Mouse (Mus musculus) urinary bladder, postnatal 25 days (tissue): ENCODE results near the gene Trim13.
A peak's percentile ranks its signal among the peaks of the same experiment; 100 is the strongest.

Experiments
- DNase-seq: peaks from one replicate; pipeline ENCODE4 v3.0.0; 2022; ENCODE audit warnings: low spot score

Trim13 gene

DNA sequence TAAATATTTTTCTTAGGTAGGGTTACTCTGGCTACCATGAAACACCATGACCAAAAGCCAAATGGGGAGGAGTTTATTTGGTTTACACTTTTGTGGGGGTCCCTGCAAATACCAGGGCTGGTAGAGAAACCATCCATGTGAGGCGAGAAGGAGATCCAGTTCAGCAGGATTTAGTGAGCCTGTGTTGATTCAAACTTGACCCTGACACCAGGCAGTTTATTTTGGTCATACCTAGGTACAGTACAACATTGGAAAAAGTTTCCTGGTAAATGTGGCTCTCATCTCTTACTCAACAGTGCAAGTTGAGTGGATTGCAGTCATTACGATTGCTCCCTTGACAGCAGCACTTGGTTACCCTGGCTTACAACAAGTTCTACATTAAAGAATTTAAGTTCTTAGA, 15.3 kb downstream of the Trim13 start:
- DNase-seq = no peak

DNA sequence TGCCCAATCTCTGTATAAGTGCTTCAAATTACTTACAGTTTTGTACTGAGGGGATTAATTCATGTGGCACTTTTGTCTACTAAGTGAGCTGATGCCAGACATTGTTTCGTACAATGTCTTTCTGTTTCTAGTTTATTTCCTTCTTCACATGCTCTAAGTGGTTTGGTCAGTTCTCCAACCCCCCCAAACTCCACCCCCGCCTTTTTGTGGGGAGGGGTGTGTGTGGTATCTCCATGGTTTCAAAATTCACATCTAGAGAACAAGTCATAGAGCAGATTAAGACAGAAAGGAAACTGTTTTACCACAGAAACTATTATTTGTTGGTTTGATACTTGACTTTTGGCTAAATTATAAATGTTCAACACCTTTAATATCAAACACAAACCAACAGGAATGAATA, 22.3 kb downstream of the Trim13 start:
- DNase-seq = no peak

DNA sequence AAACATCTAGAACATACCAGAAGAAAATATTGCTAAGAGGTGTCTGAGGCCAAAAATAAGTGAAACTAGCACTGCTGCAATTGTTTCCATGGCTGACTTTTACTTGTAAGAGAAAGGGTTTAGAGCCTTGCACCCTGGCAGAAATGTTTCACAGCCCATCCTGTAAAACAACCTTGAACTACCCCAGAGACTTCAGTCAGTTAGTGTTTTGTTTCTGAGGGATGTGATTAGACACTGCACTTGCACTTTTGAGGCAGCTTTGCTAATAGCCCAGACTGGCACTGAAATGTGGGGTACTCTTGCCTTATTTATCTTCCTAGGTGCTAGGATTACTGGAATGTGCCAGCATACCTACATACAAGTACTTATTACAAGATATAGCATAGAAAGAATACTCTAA, 37.9 kb downstream of the Trim13 start:
- DNase-seq = no peak

DNA sequence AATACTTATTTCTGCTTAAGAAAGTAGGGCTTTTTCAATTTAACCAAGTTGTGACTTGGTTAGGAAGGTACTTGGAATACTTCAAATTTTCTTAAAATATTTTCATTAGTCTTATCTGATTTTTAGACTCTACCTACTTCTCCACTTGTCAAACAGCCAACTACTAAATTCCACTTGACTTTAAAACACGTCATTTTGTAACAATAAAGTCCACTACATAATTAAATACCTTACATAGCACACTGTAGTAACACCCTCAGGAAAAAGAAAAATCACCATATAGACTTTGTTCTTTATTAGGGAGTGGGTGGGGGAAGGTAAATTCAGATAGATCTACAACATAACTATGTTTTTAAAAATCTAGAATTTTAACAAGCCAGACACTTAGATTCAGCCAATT, 44.6 kb downstream of the Trim13 start:
- DNase-seq = no peak

DNA sequence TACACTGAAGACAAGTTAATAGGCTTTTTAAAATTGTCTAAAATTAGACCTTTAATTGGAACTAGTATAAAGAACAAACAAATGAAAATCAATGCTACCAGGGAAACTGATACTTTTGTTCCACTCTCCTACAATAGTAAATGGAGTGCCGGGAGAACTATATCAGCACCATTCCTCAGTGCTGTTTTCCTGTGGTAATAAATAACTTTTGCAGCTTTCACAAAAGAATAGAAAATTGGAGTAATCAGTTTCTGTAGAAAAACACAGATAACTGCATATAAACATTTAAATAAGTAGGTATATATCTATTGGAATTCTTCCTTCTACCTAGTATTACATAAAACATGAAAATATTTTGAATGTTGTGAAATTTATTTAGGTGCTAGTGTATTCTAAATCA, 47.5 kb downstream of the Trim13 start:
- DNase-seq = no peak

DNA sequence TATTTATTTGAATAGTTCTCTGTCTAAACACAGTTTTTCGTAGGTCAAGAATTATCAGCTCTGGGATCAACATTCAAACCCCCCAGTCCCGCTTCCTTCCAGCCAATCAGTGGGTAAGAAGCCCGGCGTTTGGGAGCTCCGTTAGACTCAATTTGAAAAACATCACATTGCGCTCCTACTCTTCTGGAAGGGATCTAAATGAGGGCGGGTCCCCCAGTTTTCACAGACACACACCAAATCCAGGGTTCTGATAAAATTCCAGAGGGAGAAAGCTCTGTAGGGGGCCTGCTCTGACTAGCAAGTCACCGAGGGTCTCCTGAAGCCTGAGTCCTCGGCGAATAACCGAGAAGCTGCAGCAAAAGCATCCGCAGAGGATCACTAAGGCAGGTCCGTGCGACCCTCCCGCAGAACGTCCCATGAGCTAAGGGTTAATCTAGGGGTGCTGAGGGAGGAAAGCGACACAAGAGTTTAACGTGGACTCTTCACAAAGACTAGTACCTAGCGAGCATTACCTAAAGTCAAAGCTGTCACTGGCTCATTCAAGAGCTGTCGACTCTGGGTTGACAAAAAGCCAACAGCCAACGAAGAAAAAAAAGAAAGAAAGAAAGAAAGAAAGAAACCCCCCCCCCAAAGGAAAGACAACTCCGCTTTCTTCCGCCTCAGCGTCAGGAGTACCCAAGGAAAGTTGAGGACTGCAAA, 49.3 kb downstream of the Trim13 start:
- peak; percentile 33 for DNase-seq

DNA sequence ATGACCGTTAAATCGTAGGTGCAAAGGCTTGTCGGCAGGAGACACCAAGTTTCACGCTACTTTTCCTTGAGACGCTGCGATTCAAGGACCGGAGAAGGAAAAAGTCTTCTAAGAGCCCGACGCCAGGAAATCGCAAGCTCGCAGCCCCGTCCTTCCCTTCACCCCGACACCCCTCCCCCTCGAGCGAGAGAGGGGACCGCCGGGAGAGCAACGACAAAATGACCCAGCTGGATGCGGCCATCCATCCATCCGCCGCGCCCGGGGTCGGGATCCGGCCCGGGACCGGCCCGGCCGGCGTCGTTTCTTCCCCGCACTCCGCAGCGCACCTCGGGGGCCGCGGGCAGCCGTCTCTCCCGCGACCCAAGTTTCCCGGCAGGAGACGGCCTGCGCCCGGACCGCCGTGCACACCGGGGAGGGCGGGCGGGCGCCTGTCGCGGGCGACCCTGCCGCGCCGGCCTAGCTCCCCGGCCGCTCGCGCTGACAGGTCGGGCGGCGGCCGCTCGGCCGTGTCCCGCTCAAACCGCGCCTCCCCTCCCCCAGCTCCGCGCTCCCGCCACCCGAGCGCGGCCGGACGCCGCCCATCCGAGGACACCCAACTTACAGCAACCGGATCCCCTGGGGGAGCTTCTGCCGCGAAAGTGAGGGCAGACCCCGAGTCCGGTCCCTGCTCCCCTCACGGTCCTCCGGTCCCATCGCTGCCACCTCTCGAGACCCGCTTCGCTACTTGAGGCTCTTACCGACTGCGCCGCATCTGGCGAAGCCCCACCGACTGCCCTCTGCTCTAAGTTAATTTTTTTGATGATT, 50.0 kb downstream of the Trim13 start:
- DNase-seq = peak; percentile 41

DNA sequence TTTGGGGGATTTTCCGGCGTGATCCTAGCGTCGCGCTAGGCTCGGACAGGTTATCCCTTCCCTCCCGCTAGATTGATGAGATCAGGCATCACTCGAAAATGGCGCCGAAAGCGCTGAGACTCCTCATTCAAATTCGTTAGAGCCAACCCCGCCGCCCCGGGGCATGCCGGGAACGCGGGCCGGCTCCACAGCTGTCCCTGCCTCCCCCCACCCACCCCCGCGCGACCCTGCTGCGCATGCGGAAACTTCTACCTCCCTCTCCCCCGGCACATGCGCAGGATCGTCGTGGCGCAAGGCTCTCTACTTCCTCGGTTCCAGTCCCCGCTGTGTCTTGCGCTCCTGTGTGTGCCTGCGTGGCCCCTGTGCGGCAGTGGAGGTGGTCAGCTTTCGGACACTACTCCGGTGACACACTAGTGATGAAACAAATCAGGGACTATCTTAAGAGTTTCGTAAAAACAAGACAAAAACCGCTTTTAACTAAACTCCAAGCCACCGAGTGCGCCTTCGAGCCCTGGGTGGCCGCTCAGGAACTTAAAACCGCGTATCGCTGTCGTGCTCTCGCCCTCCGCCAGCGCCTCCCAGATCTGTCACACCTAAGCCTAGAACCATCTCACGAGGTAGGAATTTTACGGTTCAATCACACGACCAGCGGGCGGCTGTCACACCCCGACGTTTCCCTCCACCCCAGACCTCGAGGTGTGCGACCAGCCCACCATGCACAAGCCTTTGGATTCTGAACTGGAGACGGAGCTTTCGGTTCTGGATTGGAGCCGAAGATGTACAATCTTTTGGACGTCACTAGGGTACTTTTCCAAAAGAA, 50.8 kb downstream of the Trim13 start:
- DNase-seq = peak; percentile 96

DNA sequence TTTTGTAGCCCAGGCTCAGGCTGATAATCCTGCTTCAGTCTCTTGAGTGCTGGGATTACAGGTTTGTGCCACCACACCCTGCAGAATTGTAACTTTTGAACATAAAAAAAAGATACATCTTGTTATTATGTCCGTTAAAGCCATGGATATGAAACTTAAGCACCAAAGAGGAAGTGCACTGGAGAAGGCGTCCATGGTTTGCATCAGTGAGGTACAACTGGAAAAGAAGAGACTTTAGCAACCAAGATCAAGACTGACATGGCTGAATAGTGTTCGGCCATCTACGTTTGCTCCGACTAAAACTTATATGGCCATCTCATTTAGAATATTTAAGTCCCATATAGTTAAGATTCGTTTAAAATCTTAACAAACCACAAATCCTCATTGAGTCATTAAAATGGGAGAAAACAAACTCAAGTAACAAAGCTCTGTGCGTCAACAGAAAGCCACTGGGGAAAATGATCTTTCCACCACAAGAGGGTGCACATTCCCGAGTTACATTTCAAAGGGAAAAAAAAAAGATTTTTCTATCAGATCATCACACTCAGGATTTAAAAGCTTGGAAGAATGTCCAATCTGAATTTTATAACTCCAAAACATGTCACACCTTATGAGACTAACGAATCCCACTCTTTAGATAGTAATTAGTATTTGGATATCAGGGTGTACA, 52.4 kb downstream of the Trim13 start:
- DNase-seq = peak; percentile 29
